In the genomic region with DNA sequence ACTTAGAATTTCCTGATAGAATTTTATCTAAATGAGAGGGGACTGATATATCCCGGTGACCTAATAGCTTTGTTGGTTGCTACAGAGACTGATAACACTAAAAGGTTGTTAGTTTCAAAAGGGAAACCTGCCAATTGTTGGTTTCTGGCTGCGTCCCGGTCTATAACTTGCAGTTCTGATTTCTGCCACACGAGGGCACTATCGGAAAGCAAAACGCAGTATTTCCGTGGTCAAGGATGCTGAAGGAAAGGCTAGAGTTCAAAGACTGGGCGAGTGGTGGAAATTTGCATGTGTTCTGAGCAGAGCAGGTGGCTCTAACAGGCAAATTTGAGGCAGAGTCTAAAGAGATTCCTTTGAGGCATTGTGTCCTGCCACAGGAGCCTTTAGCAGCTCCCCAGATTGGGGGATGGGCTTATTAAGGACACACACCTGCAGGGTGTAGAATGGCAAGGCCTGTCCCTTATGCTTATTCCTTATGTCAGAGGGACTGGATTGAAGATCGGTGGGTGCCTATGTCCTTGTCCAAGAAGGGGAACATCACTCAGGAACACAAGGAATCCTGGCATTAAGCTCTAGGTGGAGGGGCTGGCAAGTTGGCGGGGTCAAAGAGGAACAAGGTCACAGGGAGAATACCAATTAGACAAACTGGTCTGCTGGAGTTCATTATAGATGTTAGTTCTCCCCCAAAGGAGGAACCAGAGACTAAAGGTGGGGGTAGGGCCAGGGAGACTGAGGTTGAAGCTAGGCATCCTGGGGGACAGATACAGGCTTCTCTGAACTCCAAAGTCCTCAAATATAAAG, we compare ENCODE assay signal across 8 mouse cellular contexts. TPM values are rescaled to one million over a fixed set of nuclear protein-coding genes. Genes with fewer than 3 reads are reported as not detected.
DNase-seq lines count a peak whose midpoint lies in the region; ATAC-seq and TF ChIP-seq lines count a peak whose summit lies in the region.

No protein-coding gene starts in this region.

- DNase-seq in frontal cortex, adult 2 months (ENCODE audit: extremely low spot score in 1 of 2, low spot score in 1 of 2) = peak; percentile 28 to 93
- peak; percentile 67 for DNase-seq in cerebellum, adult 9-11 months
- peak; percentile 79 for DNase-seq in gastrocnemius, adult 2 months
- peak; percentile 83 for DNase-seq in kidney, adult 2 months
- DNase-seq in limb, embryonic 11.5 days (ENCODE audit: low spot score) = peak; percentile 90
- DNase-seq in naive thymus-derived CD4-positive, alpha-beta T cell, adult 2 months (ENCODE audit: low read depth) = peak; percentile 84
- DNase-seq in splenic B cell, adult 2 months (ENCODE audit: low read depth, low spot score) = peak; percentile 87

- H3K4me2 ChIP-seq in limb, embryonic 11.5 days (ENCODE audit: low read depth, severe bottlenecking) = no peak overlapping the region

- no peaks in the 10 kb centered on the region for H3K36me3 ChIP-seq in kidney, adult 2 months (ENCODE audit: control insufficient read depth, insufficient read depth, low read length)
- H3K36me3 ChIP-seq in limb, embryonic 11.5 days (ENCODE audit: control insufficient read depth, insufficient read depth, low read length) = no peaks in the 10 kb centered on the region
- no peaks in the 10 kb centered on the region for H3K36me3 ChIP-seq in splenic B cell, adult 2 months (ENCODE audit: control insufficient read depth, insufficient read depth, low read length, poor library complexity, severe bottlenecking)

- ATAC-seq in frontal cortex, adult (ENCODE audit: low TSS enrichment) = no peak
- ATAC-seq in limb, embryonic 11.5 days (ENCODE audit: insufficient number of reproducible peaks, low FRiP score, low TSS enrichment, low read depth) = no peak

- no peak for TF ChIP-seq POLR2A in kidney, adult 2 months (IDR thresholded peaks at IDR 0.05; ENCODE audit: low read depth, low read length)

- H3K9ac ChIP-seq in limb, embryonic 11.5 days (ENCODE audit: low read length) = no peak overlapping the region

- no peaks in the 10 kb centered on the region for H3K27me3 ChIP-seq in kidney, adult 2 months (replicated peaks; ENCODE audit: control insufficient read depth, insufficient read depth, low read length)
- H3K27me3 ChIP-seq in limb, embryonic 11.5 days (ENCODE audit: control insufficient read depth, insufficient read depth, low read length) = no peaks in the 10 kb centered on the region
- no peaks in the 10 kb centered on the region for H3K27me3 ChIP-seq in splenic B cell, adult 2 months (ENCODE audit: control insufficient read depth, insufficient read depth, low read length, poor library complexity, severe bottlenecking)

- H3K9me3 ChIP-seq in limb, embryonic 11.5 days (ENCODE audit: control insufficient read depth, low read length) = no peaks in the 10 kb centered on the region

- intact Hi-C loops in gastrocnemius, adult 2 months (cut with DNase I) = loop anchor here (1.0 to 10.0 kb wide), 3 partner anchors 112 to 404 kb away; no protein-coding TSS in a partner anchor

- H3K4me3 ChIP-seq in gastrocnemius, adult 2 months = no peak overlapping the region
- H3K4me3 ChIP-seq in kidney, adult 2 months (ENCODE audit: insufficient read depth, low read depth, low read length) = no peak overlapping the region
- H3K4me3 ChIP-seq in limb, embryonic 11.5 days (ENCODE audit: low read depth, low read length) = no peak overlapping the region

- 15% methylated on average over 10 of the region's 10 CpGs for WGBS in kidney, adult 2 months
- 17% methylated on average over 10 of the region's 10 CpGs for WGBS in limb, embryonic 11.5 days

- peak; percentile 94 for TF ChIP-seq CTCF in gastrocnemius, adult 2 months (IDR thresholded peaks at IDR 0.05)
- TF ChIP-seq CTCF in kidney, adult 2 months (conservative IDR thresholded peaks at IDR 0.05; ENCODE audit: insufficient read depth, insufficient read length, low read depth, low read length) = peak; percentile 96; the same call in 1 of the 2 replicates

- no peaks in the 10 kb centered on the region; the same call in 1 of the 2 replicates for H3K4me1 ChIP-seq in kidney, adult 2 months (ENCODE audit: control insufficient read depth, insufficient read depth, low read length)
- H3K4me1 ChIP-seq in limb, embryonic 11.5 days (ENCODE audit: control insufficient read depth, insufficient read depth, low read length) = no peaks in the 10 kb centered on the region

- H3K27ac ChIP-seq in gastrocnemius, adult 2 months = no peak overlapping the region
- no peak overlapping the region for H3K27ac ChIP-seq in kidney, adult 2 months (ENCODE audit: insufficient read depth, low read depth, low read length)
- H3K27ac ChIP-seq in limb, embryonic 11.5 days (replicated peaks; ENCODE audit: low read depth, low read length) = no peak overlapping the region

RNA-seq across cellular contexts. Expression of a gene that starts 22.1 kb away (rescaled TPM):
- 11.5 and 11.6 TPM in 2 replicates for polyA plus RNA-seq in frontal cortex, adult 2 months (2012; rRNA removed)
- 10 to 100 TPM; 11.8 to 11.9 TPM for total RNA-seq in gastrocnemius, adult 2 months (2021)
- polyA plus RNA-seq in kidney, adult 2 months (2012; rRNA removed) = 1.3 and 1.8 TPM in 2 replicates
- polyA plus RNA-seq in limb, embryonic 11.5 days (2014; fragmentation: Nextera tagmentation; extraction: Ambion mirVana) = 70.9 and 76.3 TPM in 2 replicates
